Mouse (Mus musculus): ENCODE data around the gene Sox11.

DNA sequence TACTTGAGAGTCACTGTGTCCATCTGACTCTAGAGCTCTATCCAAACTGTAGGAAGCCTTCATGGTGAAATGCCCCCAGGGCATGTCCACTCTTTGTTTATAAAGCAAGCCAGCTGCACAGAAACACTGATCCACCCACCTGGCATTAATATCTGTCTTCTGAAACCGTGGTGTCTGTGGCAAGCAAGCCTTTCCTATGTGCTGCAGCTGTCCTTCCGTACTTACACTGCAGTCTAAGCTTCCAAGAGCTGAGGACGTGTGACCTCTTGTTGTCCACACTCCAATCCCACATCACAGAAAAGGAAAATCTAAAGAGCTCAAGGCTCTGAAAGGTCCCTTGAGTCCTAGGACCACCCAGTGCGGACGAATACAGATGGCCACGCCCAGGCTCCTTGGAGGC, 32.4 kb downstream of the Sox11 start:
- TF ChIP-seq POLR2A (IDR thresholded peaks at IDR 0.05; ENCODE audit: low read depth, low read length) (no peak), CTCF (IDR thresholded peaks at IDR 0.05; ENCODE audit: extremely low read depth, insufficient read depth, insufficient read length, insufficient replicate concordance) (no peak)
